ENCODE assay signal across 19 mouse cellular contexts in the genomic region with DNA sequence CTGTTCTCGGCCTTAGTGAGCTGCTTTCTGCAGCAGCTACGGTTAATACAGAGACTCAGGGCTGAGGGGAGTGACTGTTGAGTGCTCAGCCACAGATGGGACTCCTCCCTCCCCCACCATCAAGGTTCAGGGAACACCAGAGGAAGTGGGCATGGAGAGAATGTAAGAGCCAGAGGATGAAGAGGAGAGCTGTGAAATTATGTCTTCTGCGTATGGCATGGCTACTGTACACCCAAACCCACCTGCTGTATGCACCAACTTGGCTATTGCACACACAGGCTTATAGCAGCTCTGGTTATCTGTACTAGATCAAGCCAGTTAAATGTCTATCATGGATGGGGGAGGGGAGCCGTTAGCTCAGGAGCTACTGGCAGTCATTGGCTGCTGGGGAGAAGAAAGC. TPM values are rescaled to one million over a fixed set of nuclear protein-coding genes. Genes with fewer than 3 reads are reported as not detected.
DNase-seq lines count a peak whose midpoint lies in the region; ATAC-seq and TF ChIP-seq lines count a peak whose summit lies in the region.
"Had no signal": no experiment of that assay in that cellular context is flagged by ENCODE, and none has a peak within 500 bp of the region (broad histone marks: within the 10 kb centered on the region; RNA-seq: fewer than 3 reads in every experiment).

No protein-coding gene starts in this region.

- peaks cover 3% of the 10 kb centered on the region for H3K27me3 ChIP-seq in megakaryocyte, embryonic 14.5 days (replicated peaks)
- H3K27me3 ChIP-seq in liver, embryonic 13.5 days, result no peaks in the 10 kb centered on the region
- no peaks in the 10 kb centered on the region for H3K27me3 ChIP-seq in thymus, adult 2 months (ENCODE audit: control insufficient read depth, insufficient read depth, low read length)
- H3K27me3 ChIP-seq in embryonic facial prominence, embryonic 10.5 days (replicated peaks; ENCODE audit: low read depth, poor library complexity, severe bottlenecking), result no peaks in the 10 kb centered on the region
- no peaks in the 10 kb centered on the region for H3K27me3 ChIP-seq in forebrain, embryonic 14.5 days (replicated peaks; ENCODE audit: control insufficient read depth, insufficient read depth, low read length)
- H3K27me3 ChIP-seq: forebrain, embryonic 13.5 days; heart, embryonic 15.5 days; hindbrain, embryonic 12.5 days; limb, embryonic 15.5 days had no signal

- peaks cover 73% of the 10 kb centered on the region for H3K4me1 ChIP-seq in megakaryocyte, embryonic 14.5 days
- peaks cover 62% of the 10 kb centered on the region for H3K4me1 ChIP-seq in liver, embryonic 13.5 days (replicated peaks)
- peaks cover 47% of the 10 kb centered on the region for H3K4me1 ChIP-seq in thymus, adult 2 months (replicated peaks; ENCODE audit: control insufficient read depth, insufficient read depth, low read length)
- peaks cover 21% of the 10 kb centered on the region for H3K4me1 ChIP-seq in embryonic facial prominence, embryonic 10.5 days
- no peaks in the 10 kb centered on the region for H3K4me1 ChIP-seq in forebrain, embryonic 14.5 days (ENCODE audit: control insufficient read depth, insufficient read depth, low read length)
- H3K4me1 ChIP-seq: forebrain, embryonic 13.5 days; limb, embryonic 15.5 days had no signal

- H3K9ac ChIP-seq in liver, embryonic 13.5 days, result no peak overlapping the region
- H3K9ac ChIP-seq in forebrain, embryonic 14.5 days (ENCODE audit: low read length), result no peak overlapping the region
- H3K9ac ChIP-seq: forebrain, embryonic 13.5 days; heart, embryonic 15.5 days; hindbrain, embryonic 12.5 days; limb, embryonic 15.5 days had no signal

- H3K4me3 ChIP-seq in megakaryocyte, embryonic 14.5 days (replicated peaks), result peak overlapping the region; percentile 42
- H3K4me3 ChIP-seq in liver, embryonic 13.5 days (replicated peaks), result no peak overlapping the region
- H3K4me3 ChIP-seq in thymus, adult 2 months (ENCODE audit: control insufficient read depth, insufficient read depth, low read length), result no peak overlapping the region
- H3K4me3 ChIP-seq in embryonic facial prominence, embryonic 10.5 days, result no peak overlapping the region
- no peak overlapping the region for H3K4me3 ChIP-seq in forebrain, embryonic 14.5 days (ENCODE audit: low read depth, low read length)
- H3K4me3 ChIP-seq: forebrain, embryonic 13.5 days; heart, adult 2 months; heart, embryonic 15.5 days; hindbrain, embryonic 12.5 days; limb, embryonic 15.5 days had no signal

- peak overlapping the region; percentile 51 for H3K27ac ChIP-seq in liver, embryonic 13.5 days
- peak overlapping the region; percentile 97 for H3K27ac ChIP-seq in thymus, adult 2 months (ENCODE audit: control insufficient read depth, insufficient read depth, low read length)
- no peak overlapping the region for H3K27ac ChIP-seq in embryonic facial prominence, embryonic 10.5 days (replicated peaks)
- H3K27ac ChIP-seq in forebrain, embryonic 14.5 days (ENCODE audit: low read depth, low read length), result no peak overlapping the region
- H3K27ac ChIP-seq: forebrain, embryonic 13.5 days; heart, embryonic 15.5 days; hindbrain, embryonic 12.5 days; limb, embryonic 15.5 days had no signal

- no peak for TF ChIP-seq CTCF in thymus, adult 2 months (IDR thresholded peaks at IDR 0.05; ENCODE audit: borderline replicate concordance, control insufficient read depth, extremely low read depth, insufficient read depth, low read length, poor library complexity)

- WGBS in liver, embryonic 13.5 days (ENCODE audit: insufficient replicate concordance), result 39% methylated on average over 4 of the region's 4 CpGs
- WGBS in thymus, adult 2 months, result 5% methylated on average over 4 of the region's 4 CpGs
- 78% methylated on average over 4 of the region's 4 CpGs for WGBS in embryonic facial prominence, embryonic 10.5 days
- WGBS in forebrain, embryonic 14.5 days, result 75% methylated on average over 4 of the region's 4 CpGs

- no peak overlapping the region for H3K4me2 ChIP-seq in liver, embryonic 13.5 days
- no peak overlapping the region for H3K4me2 ChIP-seq in forebrain, embryonic 14.5 days (ENCODE audit: low read length)
- H3K4me2 ChIP-seq: forebrain, embryonic 13.5 days; heart, embryonic 15.5 days; hindbrain, embryonic 12.5 days; limb, embryonic 15.5 days had no signal

- no peak for TF ChIP-seq POLR2A in thymus, adult 2 months (IDR thresholded peaks at IDR 0.05; ENCODE audit: control insufficient read depth, extremely low read depth, insufficient read depth, low read length, poor library complexity)

- no peaks in the 10 kb centered on the region for H3K9me3 ChIP-seq in megakaryocyte, embryonic 14.5 days
- no peaks in the 10 kb centered on the region for H3K9me3 ChIP-seq in liver, embryonic 13.5 days (replicated peaks)
- H3K9me3 ChIP-seq in embryonic facial prominence, embryonic 10.5 days, result no peaks in the 10 kb centered on the region
- no peaks in the 10 kb centered on the region for H3K9me3 ChIP-seq in forebrain, embryonic 14.5 days (replicated peaks; ENCODE audit: control insufficient read depth, low read length)
- H3K9me3 ChIP-seq: forebrain, embryonic 13.5 days; heart, embryonic 15.5 days; hindbrain, embryonic 12.5 days; limb, embryonic 15.5 days had no signal

- H3K36me3 ChIP-seq in megakaryocyte, embryonic 14.5 days (replicated peaks; ENCODE audit: low read length), result no peaks in the 10 kb centered on the region
- H3K36me3 ChIP-seq in liver, embryonic 13.5 days, result no peaks in the 10 kb centered on the region
- no peaks in the 10 kb centered on the region for H3K36me3 ChIP-seq in thymus, adult 2 months (ENCODE audit: control insufficient read depth, insufficient read depth, low read length)
- H3K36me3 ChIP-seq in embryonic facial prominence, embryonic 10.5 days (replicated peaks), result peaks cover 11% of the 10 kb centered on the region
- H3K36me3 ChIP-seq in forebrain, embryonic 14.5 days (ENCODE audit: control insufficient read depth, insufficient read depth, low read length), result no peaks in the 10 kb centered on the region
- H3K36me3 ChIP-seq: heart, embryonic 15.5 days; hindbrain, embryonic 12.5 days; limb, embryonic 15.5 days had no signal

- DNase-seq in liver, embryonic 13.5 days, result no peak
- DNase-seq in thymus, adult 2 months, result peak; percentile 60
- DNase-seq in natural killer cell, adult 2 months (ENCODE audit: low spot score in 2 of 2), result no peak
- no peak for DNase-seq in embryonic facial prominence, embryonic 10.5 days (ENCODE audit: low spot score)
- no peak for DNase-seq in forebrain, embryonic 14.5 days (ENCODE audit: low spot score)
- DNase-seq: cerebellum, adult 2 months; gastrocnemius, postnatal 25 days; heart, adult 2 months; kidney, adult 8-10 months; kidney, postnatal 25 days; right cerebral cortex, postnatal 25 days had no signal

- ATAC-seq in megakaryocyte, adult 5-6 weeks (ENCODE audit: poor library complexity, severe bottlenecking), result no peak
- peak; percentile 37; the same call in 1 of the 2 replicates for ATAC-seq in liver, embryonic 13.5 days (ENCODE audit: low read depth)
- no peak for ATAC-seq in forebrain, embryonic 14.5 days
- ATAC-seq: forebrain, embryonic 13.5 days; inflammation-experienced regulatory T-cells, adult 6 months; midbrain, embryonic 16.5 days had no signal

RNA-seq across cellular contexts. Expression of a gene that starts 6.2 kb away (rescaled TPM):
- 36.8 and 55.0 TPM in 2 replicates for polyA plus RNA-seq in megakaryocyte, embryonic 14.5 days (2012; ENCODE audit: insufficient read depth, low replicate concordance)
- total RNA-seq in megakaryocyte, adult 5-6 weeks (2015), result 5.9 and 6.1 TPM in 2 replicates
- 3.0 and 6.5 TPM in 2 replicates for total RNA-seq in megakaryocyte, adult 5-6 weeks (2017)
- polyA plus RNA-seq in liver, embryonic 13.5 days (2015; fragmentation: Nextera tagmentation; extraction: Ambion mirVana), result 47.2 and 53.2 TPM in 2 replicates
- polyA plus RNA-seq in thymus, adult 2 months (2012; rRNA removed), result 105 and 119 TPM in 2 replicates
- 62.8 and 64.3 TPM in 2 replicates for polyA plus RNA-seq in embryonic facial prominence, embryonic 10.5 days (2016; fragmentation: Nextera tagmentation; extraction: Ambion mirVana)
- 40.5 and 43.0 TPM in 2 replicates for polyA plus RNA-seq in forebrain, embryonic 14.5 days (2014; fragmentation: Nextera tagmentation; extraction: Ambion mirVana)

RNA-seq across cellular contexts. Expression of a gene that starts 37.6 kb away (rescaled TPM):
- polyA plus RNA-seq in megakaryocyte, embryonic 14.5 days (2012; ENCODE audit: insufficient read depth, low replicate concordance), result 15.3 and 15.9 TPM in 2 replicates
- total RNA-seq in megakaryocyte, adult 5-6 weeks (2015), result 4.3 and 5.2 TPM in 2 replicates
- 7.0 and 8.0 TPM in 2 replicates for total RNA-seq in megakaryocyte, adult 5-6 weeks (2017)
- 18.1 and 21.0 TPM in 2 replicates for polyA plus RNA-seq in liver, embryonic 13.5 days (2015; fragmentation: Nextera tagmentation; extraction: Ambion mirVana)
- 31.9 and 39.9 TPM in 2 replicates for polyA plus RNA-seq in thymus, adult 2 months (2012; rRNA removed)
- polyA plus RNA-seq in embryonic facial prominence, embryonic 10.5 days (2016; fragmentation: Nextera tagmentation; extraction: Ambion mirVana), result 43.9 and 46.9 TPM in 2 replicates
- polyA plus RNA-seq in forebrain, embryonic 14.5 days (2014; fragmentation: Nextera tagmentation; extraction: Ambion mirVana), result 38.1 and 40.1 TPM in 2 replicates

RNA-seq across cellular contexts. Expression of a gene that starts 37.8 kb away (rescaled TPM):
- polyA plus RNA-seq in megakaryocyte, embryonic 14.5 days (2012; ENCODE audit: insufficient read depth, low replicate concordance), result 531 TPM in 2 replicates
- total RNA-seq in megakaryocyte, adult 5-6 weeks (2015), result 184 and 209 TPM in 2 replicates
- total RNA-seq in megakaryocyte, adult 5-6 weeks (2017), result 112 and 119 TPM in 2 replicates
- 186 and 227 TPM in 2 replicates for polyA plus RNA-seq in liver, embryonic 13.5 days (2015; fragmentation: Nextera tagmentation; extraction: Ambion mirVana)
- 465 and 584 TPM in 2 replicates for polyA plus RNA-seq in thymus, adult 2 months (2012; rRNA removed)
- 34.1 and 35.6 TPM in 2 replicates for polyA plus RNA-seq in embryonic facial prominence, embryonic 10.5 days (2016; fragmentation: Nextera tagmentation; extraction: Ambion mirVana)
- polyA plus RNA-seq in forebrain, embryonic 14.5 days (2014; fragmentation: Nextera tagmentation; extraction: Ambion mirVana), result 13.2 and 18.4 TPM in 2 replicates

Comparison
In these comparisons a context has a peak if more than half of its experiments do, and no peak if none do; other contexts are left out.
1. H3K27ac ChIP-seq: peak in liver, embryonic 13.5 days (single experiment) and thymus, adult 2 months (single experiment); none in embryonic facial prominence, embryonic 10.5 days (single experiment) and forebrain, embryonic 14.5 days (single experiment).